Mouse (Mus musculus): Measurements from ENCODE around the gene Gstt4. TPM values are rescaled to one million over a fixed set of nuclear protein-coding genes. Genes with fewer than 3 reads are reported as not detected.

Gstt4 gene
- total RNA-seq, 2 experiments from 2014 or later = not detected

Other genes starting within 250 kb of the Gstt4 start
- 1.1 TPM in 1 of 2 replicates, not detected in the other for gene Ggt5, start 233.2 kb downstream of the Gstt4 start, total RNA-seq (2015; ENCODE audit: low replicate concordance)
- gene Ggt5, start 233.2 kb downstream of the Gstt4 start, total RNA-seq (2017; ENCODE audit: low replicate concordance) = 0.39 TPM in 1 of 2 replicates, not detected in the other
- gene Susd2, start 178.5 kb downstream of the Gstt4 start, total RNA-seq (2015; ENCODE audit: low replicate concordance) = 2.5 and 3.4 TPM in 2 replicates
- 2.1 and 2.3 TPM in 2 replicates for gene Susd2, start 178.5 kb downstream of the Gstt4 start, total RNA-seq (2017; ENCODE audit: low replicate concordance)
- 108 and 136 TPM in 2 replicates for gene Cabin1, start 58.2 kb downstream of the Gstt4 start, total RNA-seq (2015; ENCODE audit: low replicate concordance)
- 115 and 143 TPM in 2 replicates for gene Cabin1, start 58.2 kb downstream of the Gstt4 start, total RNA-seq (2017; ENCODE audit: low replicate concordance)
- gene Ddt, start 49.1 kb downstream of the Gstt4 start, total RNA-seq (2015; ENCODE audit: low replicate concordance) = 33.5 TPM in 1 of 2 replicates, not detected in the other
- not detected in 2 replicates for gene Ddt, start 49.1 kb downstream of the Gstt4 start, total RNA-seq (2017; ENCODE audit: low replicate concordance)
- not detected in 2 replicates for gene Gm20441, start 41.6 kb downstream of the Gstt4 start, total RNA-seq (2015; ENCODE audit: low replicate concordance)
- gene Gm20441, start 41.6 kb downstream of the Gstt4 start, total RNA-seq (2017; ENCODE audit: low replicate concordance) = not detected in 2 replicates
- gene Gstt3, start 41.1 kb downstream of the Gstt4 start, total RNA-seq (2015; ENCODE audit: low replicate concordance) = 1.3 TPM in 1 of 2 replicates, not detected in the other
- gene Gstt3, start 41.1 kb downstream of the Gstt4 start, total RNA-seq (2017; ENCODE audit: low replicate concordance) = 0.13 TPM in 1 of 2 replicates, not detected in the other
- gene Gstt1, start 24.0 kb downstream of the Gstt4 start, total RNA-seq (2015; ENCODE audit: low replicate concordance) = 25.6 and 29.3 TPM in 2 replicates
- gene Gstt1, start 24.0 kb downstream of the Gstt4 start, total RNA-seq (2017; ENCODE audit: low replicate concordance) = 18.0 and 25.6 TPM in 2 replicates
- 18.4 and 20.5 TPM in 2 replicates for gene Gstt2, start 14.9 kb upstream of the Gstt4 start, total RNA-seq (2015; ENCODE audit: low replicate concordance)
- gene Gstt2, start 14.9 kb upstream of the Gstt4 start, total RNA-seq (2017; ENCODE audit: low replicate concordance) = 9.8 and 42.0 TPM in 2 replicates
- 49.4 and 54.9 TPM in 2 replicates for gene Mif, start 37.7 kb upstream of the Gstt4 start, total RNA-seq (2015; ENCODE audit: low replicate concordance)
- 14.8 and 26.6 TPM in 2 replicates for gene Mif, start 37.7 kb upstream of the Gstt4 start, total RNA-seq (2017; ENCODE audit: low replicate concordance)
- not detected in 2 replicates for gene Derl3, start 70.9 kb upstream of the Gstt4 start, total RNA-seq (2015; ENCODE audit: low replicate concordance)
- not detected in 2 replicates for gene Derl3, start 70.9 kb upstream of the Gstt4 start, total RNA-seq (2017; ENCODE audit: low replicate concordance)
- gene Smarcb1, start 99.1 kb upstream of the Gstt4 start, total RNA-seq (2015; ENCODE audit: low replicate concordance) = 50.1 and 67.9 TPM in 2 replicates
- 32.1 and 39.3 TPM in 2 replicates for gene Smarcb1, start 99.1 kb upstream of the Gstt4 start, total RNA-seq (2017; ENCODE audit: low replicate concordance)
- gene Chchd10, start 110.6 kb upstream of the Gstt4 start, total RNA-seq (2015; ENCODE audit: low replicate concordance) = 101 and 127 TPM in 2 replicates
- gene Chchd10, start 110.6 kb upstream of the Gstt4 start, total RNA-seq (2017; ENCODE audit: low replicate concordance) = 40.2 and 60.3 TPM in 2 replicates
- 0.72 TPM in 1 of 2 replicates, not detected in the other for gene Mmp11, start 114.0 kb upstream of the Gstt4 start, total RNA-seq (2015; ENCODE audit: low replicate concordance)
- 0.68 TPM in 1 of 2 replicates, not detected in the other for gene Mmp11, start 114.0 kb upstream of the Gstt4 start, total RNA-seq (2017; ENCODE audit: low replicate concordance)
- 525 and 583 TPM in 2 replicates for gene Gm867, start 118.1 kb upstream of the Gstt4 start, total RNA-seq (2015; ENCODE audit: low replicate concordance)
- gene Gm867, start 118.1 kb upstream of the Gstt4 start, total RNA-seq (2017; ENCODE audit: low replicate concordance) = 86.0 and 101 TPM in 2 replicates
- gene Vpreb3, start 120.5 kb upstream of the Gstt4 start, total RNA-seq (2015; ENCODE audit: low replicate concordance) = 85.1 and 89.7 TPM in 2 replicates
- 31.5 and 39.7 TPM in 2 replicates for gene Vpreb3, start 120.5 kb upstream of the Gstt4 start, total RNA-seq (2017; ENCODE audit: low replicate concordance)
- not detected in 2 replicates for gene Gm5134, start 132.0 kb upstream of the Gstt4 start, total RNA-seq (2015; ENCODE audit: low replicate concordance)
- gene Gm5134, start 132.0 kb upstream of the Gstt4 start, total RNA-seq (2017; ENCODE audit: low replicate concordance) = not detected in 2 replicates
- gene Zfp280b, start 210.1 kb upstream of the Gstt4 start, total RNA-seq (2015; ENCODE audit: low replicate concordance) = 10.1 and 12.3 TPM in 2 replicates
- gene Zfp280b, start 210.1 kb upstream of the Gstt4 start, total RNA-seq (2017; ENCODE audit: low replicate concordance) = 3.0 and 3.7 TPM in 2 replicates

Data from erythroid progenitor cell, adult 5-6 weeks (primary cell).